Mouse (Mus musculus) ES-E14 (cell line): ENCODE results near the gene Gm10309. TPM values are rescaled to one million over a fixed set of nuclear protein-coding genes. Genes with fewer than 3 reads are reported as not detected.

Source experiments
- DNase-seq: peaks from one replicate; pipeline ENCODE4 v3.0.0-alpha.2; 2013; ENCODE audit warnings: low read depth, low spot score
- H3K27ac ChIP-seq: 2 replicates; pipeline ENCODE4 v1.5.1; 2012; ENCODE audit warnings: low read depth, mild to moderate bottlenecking, low read length, moderate library complexity, mixed read lengths; ENCODE audit not compliant: poor library complexity, insufficient read depth, severe bottlenecking
- H3K36me3 ChIP-seq: 2 replicates; pipeline ENCODE4 v1.6.1; 2012; ENCODE audit warnings: mild to moderate bottlenecking, low read length, moderate library complexity, mixed read lengths; ENCODE audit not compliant: control insufficient read depth, poor library complexity, insufficient read depth, severe bottlenecking
- H3K4me1 ChIP-seq, 2 experiments: fragments of 150-350 bp in 1 of 2; sonication (generic) in 1 of 2; 2 replicates each; pipeline ENCODE4 v1.6.1; 2012; ENCODE audit warnings: low read length in 2 of 2, mild to moderate bottlenecking in 1 of 2, mixed read lengths in 1 of 2; ENCODE audit not compliant: control insufficient read depth in 2 of 2, insufficient read depth in 2 of 2, poor library complexity in 1 of 2
- H3K4me3 ChIP-seq, 2 experiments: fragments of 150-350 bp in 1 of 2; sonication (generic) in 1 of 2; 2 replicates each; pipeline ENCODE4 v1.5.1; 2012; ENCODE audit warnings: low read length in 2 of 2, low read depth in 1 of 2, mild to moderate bottlenecking in 1 of 2, mixed read lengths in 1 of 2; ENCODE audit not compliant: insufficient read depth in 1 of 2, poor library complexity in 1 of 2, severe bottlenecking in 1 of 2
- H3K9ac ChIP-seq: 2 replicates; pipeline ENCODE4 v1.6.1; 2012; ENCODE audit warnings: low read depth, mild to moderate bottlenecking, low read length, mixed read lengths; ENCODE audit not compliant: poor library complexity, insufficient read depth, severe bottlenecking
- H3K9me3 ChIP-seq: fragments of 150-350 bp; sonication (generic); 2 replicates; pipeline ENCODE4 v1.6.1; 2012; ENCODE audit warnings: low read depth, mild to moderate bottlenecking, low read length; ENCODE audit not compliant: control insufficient read depth, insufficient read depth
- CHD2 ChIP-seq: IDR thresholded peaks from 2 replicates; pipeline ENCODE4 v1.6.1; 2014; ENCODE audit warnings: mild to moderate bottlenecking, low read depth, low read length, inconsistent platforms
- HCFC1 ChIP-seq: IDR thresholded peaks from 2 replicates; pipeline ENCODE4 v1.6.1; 2012; ENCODE audit warnings: low read length, inconsistent platforms, borderline replicate concordance; ENCODE audit not compliant: insufficient read depth
- MAFK ChIP-seq: IDR thresholded peaks from 2 replicates; pipeline ENCODE4 v1.6.1; 2014; ENCODE audit warnings: mild to moderate bottlenecking, low read depth, low read length, inconsistent platforms; ENCODE audit not compliant: insufficient read depth
- ZC3H11A ChIP-seq: IDR thresholded peaks from 2 replicates; pipeline ENCODE4 v1.6.1; 2012; ENCODE audit warnings: low read depth, mild to moderate bottlenecking, inconsistent platforms, low read length, borderline replicate concordance
- ZNF384 ChIP-seq: IDR thresholded peaks from 2 replicates; pipeline ENCODE4 v1.6.1; 2012; ENCODE audit warnings: low read depth, low read length, inconsistent platforms
- in situ Hi-C, 2 experiments: fragments of 600-800 bp; cut with MboI; formaldehyde crosslinking; loops; one replicate each; pipeline ENCODE4 v1.15.1; 2025; ENCODE audit warnings: low sequenced_read_pairs in 2 of 2, inconsistent platforms in 1 of 2; ENCODE audit not compliant: unreplicated experiment in 2 of 2
- total RNA-seq: library from RNA; depleted of rRNA; stranded (reverse); fragments of 300-350 nt; gene quantifications from 2 replicates; pipeline ENCODE4 v1.2.3, GENCODE M21; 2012

Gene Gm10309
- total RNA-seq, 1 experiment: not detected

DNA sequence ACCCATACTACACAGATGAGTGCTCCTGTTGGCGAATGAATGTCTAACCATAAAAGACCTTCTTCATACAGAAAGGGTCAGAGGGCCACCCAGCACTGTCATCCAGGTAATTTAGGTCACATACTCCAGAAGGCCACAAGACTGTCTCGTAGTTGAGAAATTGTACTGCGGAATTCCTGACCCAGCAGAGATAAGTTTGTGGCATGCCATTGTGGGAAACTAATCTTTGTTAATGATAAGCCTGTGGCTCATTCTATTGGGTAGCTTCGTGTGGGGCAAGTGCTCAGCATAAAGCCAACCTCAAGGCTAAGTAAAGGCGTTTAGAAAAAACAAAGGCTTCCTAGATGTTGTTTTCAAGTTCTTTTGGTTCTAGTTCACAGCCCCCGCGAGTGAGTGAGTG is 12.7 kb downstream of the Gm10309 start:
- in situ Hi-C loops: loop anchor here (10.0 to 25.0 kb wide), 2 partner anchors 412 to 745 kb away; no protein-coding TSS in a partner anchor
- TF ChIP-seq ZC3H11A: no peak
- TF ChIP-seq MAFK: no peak
- no peak for TF ChIP-seq HCFC1
- TF ChIP-seq CHD2: no peak
- no peak for TF ChIP-seq ZNF384
- no peak for DNase-seq

DNA sequence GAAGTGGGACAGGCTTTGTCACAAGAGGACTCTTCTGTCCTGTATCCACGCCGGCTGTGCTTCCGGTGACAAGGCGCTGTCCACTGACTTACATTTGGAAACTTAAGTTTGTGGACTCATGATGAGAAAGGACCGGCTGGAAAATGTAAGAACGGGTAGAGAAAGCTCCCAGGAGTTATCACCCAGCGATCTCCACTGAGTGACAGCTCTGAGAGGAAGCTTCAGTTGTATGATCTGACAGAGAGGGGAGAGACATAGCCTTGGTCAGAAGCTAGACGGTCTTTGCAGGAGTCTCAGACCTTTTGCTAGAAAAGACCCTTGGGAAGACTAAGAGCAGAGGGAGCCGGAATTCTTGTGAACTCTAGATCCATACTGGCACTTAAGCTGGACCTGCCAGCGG is 15.2 kb downstream of the Gm10309 start:
- no peaks in the 10 kb centered on the region for H3K4me1 ChIP-seq
- H3K9ac ChIP-seq: no peak overlapping the region
- H3K27ac ChIP-seq: no peak overlapping the region
- no peaks in the 10 kb centered on the region for H3K36me3 ChIP-seq
- in situ Hi-C loops: loop anchor here (10.0 to 25.0 kb wide), 2 partner anchors 415 to 747 kb away; no protein-coding TSS in a partner anchor
- no peak overlapping the region for H3K4me3 ChIP-seq
- DNase-seq: no peak
- no peaks in the 10 kb centered on the region for H3K9me3 ChIP-seq
- TF ChIP-seq HCFC1: no peak
- no peak for TF ChIP-seq ZNF384
- TF ChIP-seq ZC3H11A: no peak
- TF ChIP-seq CHD2: no peak
- TF ChIP-seq MAFK: no peak

More for the DNA sequence above, 12.7 kb downstream of the Gm10309 start:
- H3K27ac ChIP-seq: no peak overlapping the region
- no peaks in the 10 kb centered on the region for H3K9me3 ChIP-seq
- no peaks in the 10 kb centered on the region for H3K4me1 ChIP-seq
- no peak overlapping the region for H3K9ac ChIP-seq
- H3K36me3 ChIP-seq: no peaks in the 10 kb centered on the region
- no peak overlapping the region for H3K4me3 ChIP-seq

GRCm38 (mm10) chr17:86487450-86487849 is 17.6 kb downstream of the Gm10309 start:
- no peak overlapping the region for H3K4me3 ChIP-seq
- H3K9me3 ChIP-seq: no peaks in the 10 kb centered on the region
- in situ Hi-C loops: loop anchor here in 1 of 2 experiments (25.0 kb wide), 1 partner anchor 750 kb away; no protein-coding TSS in a partner anchor
- H3K9ac ChIP-seq: no peak overlapping the region
- TF ChIP-seq ZC3H11A: no peak
- no peak for TF ChIP-seq HCFC1
- TF ChIP-seq ZNF384: no peak
- TF ChIP-seq CHD2: no peak
- TF ChIP-seq MAFK: no peak
- no peak for DNase-seq
- H3K4me1 ChIP-seq: no peaks in the 10 kb centered on the region
- no peaks in the 10 kb centered on the region for H3K36me3 ChIP-seq
- no peak overlapping the region for H3K27ac ChIP-seq

DNA sequence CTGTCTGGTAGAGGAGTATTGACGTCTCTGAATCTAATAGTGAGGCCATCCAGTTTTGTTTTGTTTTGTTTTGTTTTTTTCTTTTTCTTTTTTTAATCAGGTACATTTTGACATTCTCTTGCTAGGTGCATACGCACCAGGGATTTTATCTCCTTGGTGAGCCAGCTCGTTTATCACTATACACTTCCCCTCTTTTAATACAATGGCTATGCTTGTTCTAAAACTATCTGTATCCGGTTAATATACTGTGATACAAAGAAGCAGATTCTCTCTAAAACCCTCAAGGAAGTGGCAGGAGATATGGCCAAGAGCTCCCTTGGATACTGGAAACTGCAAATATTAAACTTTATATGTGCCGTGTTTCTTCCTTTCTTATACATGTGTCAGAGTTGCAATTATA is 18.4 kb downstream of the Gm10309 start:
- no peaks in the 10 kb centered on the region for H3K36me3 ChIP-seq
- in situ Hi-C loops: loop anchor here in 1 of 2 experiments (25.0 kb wide), 1 partner anchor 751 kb away; no protein-coding TSS in a partner anchor
- no peaks in the 10 kb centered on the region for H3K4me1 ChIP-seq
- no peak for DNase-seq
- H3K27ac ChIP-seq: no peak overlapping the region
- TF ChIP-seq ZC3H11A: no peak
- no peak for TF ChIP-seq CHD2
- TF ChIP-seq ZNF384: no peak
- TF ChIP-seq MAFK: no peak
- no peak for TF ChIP-seq HCFC1
- H3K4me3 ChIP-seq: no peak overlapping the region
- H3K9me3 ChIP-seq: no peaks in the 10 kb centered on the region
- no peak overlapping the region for H3K9ac ChIP-seq

GRCm38 (mm10) chr17:86484087-86484737 is 20.8 kb downstream of the Gm10309 start:
- Histone ChIP-seq H3K27ac (no peak overlapping the region), H3K4me3 (no peak overlapping the region), H3K4me1 (no peaks in the 10 kb centered on the region), H3K9ac (no peak overlapping the region), H3K36me3 (no peaks in the 10 kb centered on the region), H3K9me3 (no peaks in the 10 kb centered on the region)
- peak; percentile 62 for DNase-seq
- peak; percentile 65 for TF ChIP-seq ZC3H11A
- no peak for TF ChIP-seq ZNF384
- in situ Hi-C loops: loop anchor here in 1 of 2 experiments (5.0 to 25.0 kb wide), 2 partner anchors 423 to 753 kb away; no protein-coding TSS in a partner anchor
